10 mouse cellular contexts compared by ENCODE assay signal in the genomic region with DNA sequence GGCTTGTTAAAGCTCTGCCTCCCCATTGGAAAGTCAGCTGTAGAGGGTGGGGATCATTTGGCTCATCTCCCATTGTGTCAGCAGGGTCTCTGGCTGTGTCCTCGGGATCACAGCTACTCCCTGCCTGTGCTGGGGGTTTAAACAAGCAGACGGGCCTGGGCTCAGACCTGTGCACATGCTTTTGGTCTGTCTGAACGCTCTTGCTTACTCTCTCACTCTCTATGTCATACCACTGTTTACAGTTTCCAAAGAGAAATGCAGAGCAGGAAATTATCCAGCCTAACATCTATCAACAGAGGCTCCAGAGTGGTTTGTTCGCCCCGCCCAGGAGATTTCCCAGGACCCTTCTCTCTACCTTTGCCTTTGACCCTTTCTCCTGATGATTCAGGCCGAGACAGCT. TPM values are rescaled to one million over a fixed set of nuclear protein-coding genes. Genes with fewer than 3 reads are reported as not detected.
DNase-seq lines count a peak whose midpoint lies in the region; ATAC-seq and TF ChIP-seq lines count a peak whose summit lies in the region.
"Had no signal": no experiment of that assay in that cellular context is flagged by ENCODE, and none has a peak within 500 bp of the region (broad histone marks: within the 10 kb centered on the region; RNA-seq: fewer than 3 reads in every experiment).

No protein-coding gene starts in this region.

- 59% methylated on average over 6 of the region's 6 CpGs for WGBS in heart, embryonic 12.5 days
- 46% methylated on average over 6 of the region's 6 CpGs for WGBS in lung, embryonic 14.5 days
- WGBS in hindbrain, embryonic 16.5 days, result 57% methylated on average over 6 of the region's 6 CpGs
- WGBS in midbrain, embryonic 15.5 days, result 70% methylated on average over 6 of the region's 6 CpGs

- H3K4me2 ChIP-seq in heart, embryonic 12.5 days, result no peak overlapping the region
- H3K4me2 ChIP-seq in lung, embryonic 14.5 days, result no peak overlapping the region
- no peak overlapping the region for H3K4me2 ChIP-seq in hindbrain, embryonic 16.5 days (ENCODE audit: low read length)
- H3K4me2 ChIP-seq in midbrain, embryonic 15.5 days, result no peak overlapping the region

- no peak overlapping the region for H3K9ac ChIP-seq in heart, embryonic 12.5 days
- H3K9ac ChIP-seq in lung, embryonic 14.5 days, result no peak overlapping the region
- no peak overlapping the region for H3K9ac ChIP-seq in hindbrain, embryonic 16.5 days (ENCODE audit: low read depth, low read length)
- no peak overlapping the region for H3K9ac ChIP-seq in midbrain, embryonic 15.5 days

- H3K4me3 ChIP-seq in heart, embryonic 12.5 days, result no peak overlapping the region
- H3K4me3 ChIP-seq in lung, embryonic 14.5 days (ENCODE audit: low read depth, low read length), result no peak overlapping the region
- no peak overlapping the region for H3K4me3 ChIP-seq in hindbrain, embryonic 16.5 days (ENCODE audit: low read length)
- no peak overlapping the region for H3K4me3 ChIP-seq in midbrain, embryonic 15.5 days

- ATAC-seq in heart, embryonic 12.5 days (ENCODE audit: insufficient number of reproducible peaks, low FRiP score), result no peak
- ATAC-seq in lung, embryonic 14.5 days (ENCODE audit: insufficient read depth), result peak; percentile 63; the same call in 1 of the 2 replicates
- ATAC-seq in hindbrain, embryonic 16.5 days, result peak; percentile 46; the same call in 1 of the 2 replicates
- ATAC-seq in midbrain, embryonic 15.5 days (replicated peaks), result 0 out of 2 replicates have a peak, but pooled peaks have one; percentile 5

- DNase-seq in heart, adult 8-10 months (ENCODE audit: low spot score), result no peak
- peak; percentile 23 for DNase-seq in lung, embryonic 14.5 days
- DNase-seq in lung, postnatal 25 days (ENCODE audit: low spot score), result no peak
- no peak for DNase-seq in T-cell, adult 2 months (ENCODE audit: low spot score)
- no peak for DNase-seq in gastrocnemius, adult 18-20 months (ENCODE audit: low spot score)
- DNase-seq: adrenal gland, postnatal 14 days; thymus, postnatal 25 days had no signal

- H3K36me3 ChIP-seq in heart, embryonic 12.5 days, result no peaks in the 10 kb centered on the region
- no peaks in the 10 kb centered on the region for H3K36me3 ChIP-seq in lung, embryonic 14.5 days (ENCODE audit: insufficient read depth)
- no peaks in the 10 kb centered on the region for H3K36me3 ChIP-seq in hindbrain, embryonic 16.5 days (ENCODE audit: control insufficient read depth, insufficient read depth, low read length)
- no peaks in the 10 kb centered on the region for H3K36me3 ChIP-seq in midbrain, embryonic 15.5 days (replicated peaks)

- H3K4me1 ChIP-seq in heart, embryonic 12.5 days (replicated peaks), result peaks cover 13% of the 10 kb centered on the region
- H3K4me1 ChIP-seq in lung, embryonic 14.5 days (ENCODE audit: insufficient read depth), result peaks cover 11% of the 10 kb centered on the region
- 0 out of 2 replicates have a peak, but pooled peaks cover 2% of the 10 kb centered on the region for H3K4me1 ChIP-seq in hindbrain, embryonic 16.5 days (ENCODE audit: control insufficient read depth, insufficient read depth, low read depth, low read length)
- H3K4me1 ChIP-seq in midbrain, embryonic 15.5 days, result no peaks in the 10 kb centered on the region

- H3K27me3 ChIP-seq in heart, embryonic 12.5 days (replicated peaks), result no peaks in the 10 kb centered on the region
- H3K27me3 ChIP-seq in lung, embryonic 14.5 days (ENCODE audit: insufficient read depth, low read length), result no peaks in the 10 kb centered on the region
- no peaks in the 10 kb centered on the region for H3K27me3 ChIP-seq in hindbrain, embryonic 16.5 days (replicated peaks; ENCODE audit: control insufficient read depth, insufficient read depth, low read length)
- H3K27me3 ChIP-seq in midbrain, embryonic 15.5 days (replicated peaks), result no peaks in the 10 kb centered on the region

- no peak for TF ChIP-seq CTCF in lung, embryonic 14.5 days (IDR thresholded peaks at IDR 0.05; ENCODE audit: low read depth)

- H3K9me3 ChIP-seq in heart, embryonic 12.5 days (replicated peaks), result no peaks in the 10 kb centered on the region
- no peaks in the 10 kb centered on the region for H3K9me3 ChIP-seq in lung, embryonic 14.5 days (ENCODE audit: low read depth, low read length)
- no peaks in the 10 kb centered on the region for H3K9me3 ChIP-seq in hindbrain, embryonic 16.5 days (ENCODE audit: control insufficient read depth, low read length)
- no peaks in the 10 kb centered on the region for H3K9me3 ChIP-seq in midbrain, embryonic 15.5 days

- peak overlapping the region; percentile 51; the same call in 1 of the 2 replicates for H3K27ac ChIP-seq in heart, embryonic 12.5 days (ENCODE audit: poor library complexity, severe bottlenecking)
- peak overlapping the region; percentile 27; the same call in 1 of the 2 replicates for H3K27ac ChIP-seq in lung, embryonic 14.5 days (ENCODE audit: low read depth)
- H3K27ac ChIP-seq in hindbrain, embryonic 16.5 days (ENCODE audit: low read depth, low read length), result peak overlapping the region; percentile 60
- peak overlapping the region; percentile 68; the same call in 1 of the 2 replicates for H3K27ac ChIP-seq in midbrain, embryonic 15.5 days

RNA-seq across cellular contexts. Expression of a gene that starts 8.1 kb away (rescaled TPM):
- 52.8 and 54.2 TPM in 2 replicates for polyA plus RNA-seq in heart, embryonic 12.5 days (2016; fragmentation: Nextera tagmentation; extraction: Ambion mirVana)
- total RNA-seq in heart, adult 8-10 months (2022), result 10 to 100 TPM; 19.8 to 23.7 (median 21.3) TPM
- polyA plus RNA-seq in lung, embryonic 14.5 days (2014; fragmentation: Nextera tagmentation; extraction: Ambion mirVana), result 91.8 and 97.9 TPM in 2 replicates
- 77.8 and 78.9 TPM in 2 replicates for polyA plus RNA-seq in hindbrain, embryonic 16.5 days (2015; fragmentation: Nextera tagmentation; extraction: Ambion mirVana)
- 82.8 and 91.5 TPM in 2 replicates for polyA plus RNA-seq in midbrain, embryonic 15.5 days (2015; fragmentation: Nextera tagmentation; extraction: Ambion mirVana)
- total RNA-seq in gastrocnemius, adult 18-20 months (2021), result 10 to 100 TPM; 11.9 to 13.4 TPM

RNA-seq across cellular contexts. Expression of a gene that starts 23.4 kb away (rescaled TPM):
- polyA plus RNA-seq in heart, embryonic 12.5 days (2016; fragmentation: Nextera tagmentation; extraction: Ambion mirVana), result 200 and 204 TPM in 2 replicates
- 100 to 1,000 TPM; 674 to 810 (median 734) TPM for total RNA-seq in heart, adult 8-10 months (2022)
- 102 and 112 TPM in 2 replicates for polyA plus RNA-seq in lung, embryonic 14.5 days (2014; fragmentation: Nextera tagmentation; extraction: Ambion mirVana)
- 131 and 145 TPM in 2 replicates for polyA plus RNA-seq in hindbrain, embryonic 16.5 days (2015; fragmentation: Nextera tagmentation; extraction: Ambion mirVana)
- 109 and 111 TPM in 2 replicates for polyA plus RNA-seq in midbrain, embryonic 15.5 days (2015; fragmentation: Nextera tagmentation; extraction: Ambion mirVana)
- 100 to 1,000 TPM; 397 to 420 TPM for total RNA-seq in gastrocnemius, adult 18-20 months (2021)

RNA-seq across cellular contexts. Expression of a gene that starts 46.3 kb away (rescaled TPM):
- polyA plus RNA-seq in heart, embryonic 12.5 days (2016; fragmentation: Nextera tagmentation; extraction: Ambion mirVana), result 4.8 and 5.1 TPM in 2 replicates
- total RNA-seq in heart, adult 8-10 months (2022), result 10 to 100 TPM in 1 of 4 experiments, 1 to 10 TPM in 3; 7.4 to 10.5 (median 8.8) TPM
- 7.2 and 9.0 TPM in 2 replicates for polyA plus RNA-seq in lung, embryonic 14.5 days (2014; fragmentation: Nextera tagmentation; extraction: Ambion mirVana)
- polyA plus RNA-seq in hindbrain, embryonic 16.5 days (2015; fragmentation: Nextera tagmentation; extraction: Ambion mirVana), result 8.5 and 9.7 TPM in 2 replicates
- polyA plus RNA-seq in midbrain, embryonic 15.5 days (2015; fragmentation: Nextera tagmentation; extraction: Ambion mirVana), result 7.1 and 8.2 TPM in 2 replicates
- 1 to 10 TPM; 4.4 to 5.3 TPM for total RNA-seq in gastrocnemius, adult 18-20 months (2021)
